Mouse (Mus musculus): ENCODE data around the gene Hs3st2.

Hs3st2 gene

DNA sequence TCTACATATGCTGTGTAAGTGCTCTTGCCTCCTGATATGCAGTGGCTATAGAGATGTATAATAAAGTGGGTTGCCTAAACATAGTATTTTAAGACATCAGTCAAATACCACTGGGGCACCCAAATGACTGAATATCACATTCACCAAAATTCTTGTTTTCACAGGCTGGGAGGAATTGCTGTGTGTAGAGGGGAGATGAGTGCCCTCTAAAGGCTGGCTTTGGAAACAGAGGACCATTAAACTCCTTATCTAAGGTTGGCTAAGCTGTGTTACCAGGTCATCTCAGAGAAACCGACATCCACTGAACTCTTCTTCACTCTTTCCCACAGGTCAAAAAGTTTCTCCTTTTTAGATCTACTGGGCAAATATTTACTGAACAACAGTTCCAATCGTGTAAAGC lies 150.8 kb downstream of the Hs3st2 start:
- no peak for DNase-seq (ENCODE audit: low read depth, low spot score)

DNA sequence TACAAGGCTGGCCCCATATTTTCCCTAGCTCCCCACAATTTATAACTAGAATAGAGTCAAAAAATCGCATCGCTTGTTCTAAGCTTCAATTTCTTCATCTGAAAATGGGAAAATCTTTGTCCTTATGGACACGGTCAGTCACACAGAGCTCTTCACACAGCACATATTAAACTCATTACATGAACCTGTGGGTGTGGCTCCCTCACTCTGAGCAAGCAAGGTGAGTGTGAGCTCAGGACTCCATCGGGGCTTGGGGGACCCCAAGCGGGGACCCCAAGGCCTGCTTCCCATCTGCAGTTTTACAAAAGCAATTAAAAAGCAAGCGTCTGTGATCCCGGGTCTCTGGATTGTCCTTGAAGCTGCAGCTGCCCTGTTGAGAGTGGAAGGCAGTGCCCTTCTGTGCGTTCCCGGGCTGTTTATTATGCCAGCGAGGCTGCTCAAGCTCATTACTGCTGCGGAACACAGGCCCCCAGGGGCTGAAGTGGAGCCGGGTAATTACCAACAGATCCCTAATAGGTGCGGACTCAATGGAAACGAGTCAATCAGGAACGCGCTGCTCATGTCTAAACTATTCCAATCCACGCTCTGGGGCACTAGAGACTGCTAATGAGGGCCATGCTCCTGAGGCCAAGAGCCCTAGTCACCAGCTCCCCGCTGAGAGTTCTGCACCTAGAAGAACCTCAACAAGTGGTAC lies 157.8 kb downstream of the Hs3st2 start:
- DNase-seq (ENCODE audit: low read depth, low spot score): no peak
